Mouse (Mus musculus): ENCODE results near the gene Gm20914.
"Not testable (repeated sequence)": the region's sequence is repeated elsewhere in the genome, so short reads cannot be mapped to it uniquely, and the experiment has no call there.

The Gm20914 gene

DNA sequence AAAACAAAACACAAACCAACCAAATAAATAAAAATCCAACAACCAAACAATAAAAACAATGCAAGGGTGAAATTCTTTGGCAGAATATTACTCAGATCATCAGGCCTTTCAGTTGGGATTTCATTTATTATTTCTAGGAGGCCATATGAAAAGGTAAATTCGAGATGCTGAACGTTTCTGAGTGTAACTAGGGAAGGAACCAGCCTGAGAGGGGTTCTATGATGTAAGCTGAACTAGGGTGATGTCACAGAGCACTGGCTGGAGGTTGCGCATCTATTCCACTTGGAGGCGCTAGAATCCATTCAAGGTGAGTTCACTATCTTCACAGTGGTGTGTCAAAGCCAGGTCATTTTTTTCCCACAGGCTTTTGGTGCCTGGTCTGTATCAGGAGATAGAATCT is at the start of gene Gm20914:
TSS of gene Gm20914 (plus strand) at position 301 of the 400 bp plus-strand sequence.
- DNase-seq, result not testable (repeated sequence)
